Mouse (Mus musculus) splenic B cell, adult 2 months (primary cell): ENCODE measurements around the gene Slc39a10.

Experiments used
- DNase-seq: peaks from one replicate; pipeline ENCODE4 v3.0.0-alpha.2; 2011; ENCODE audit warnings: low read depth, low spot score
- H3K27me3 ChIP-seq: 2 replicates; pipeline ENCODE4 v1.6.1; 2012; ENCODE audit warnings: mild to moderate bottlenecking, low read length, moderate library complexity, mixed read lengths; ENCODE audit not compliant: control insufficient read depth, poor library complexity, insufficient read depth, severe bottlenecking
- H3K36me3 ChIP-seq: 2 replicates; pipeline ENCODE4 v1.6.1; 2012; ENCODE audit warnings: mild to moderate bottlenecking, low read length, moderate library complexity, mixed read lengths; ENCODE audit not compliant: control insufficient read depth, poor library complexity, insufficient read depth, severe bottlenecking

Gene Slc39a10

GRCm38 (mm10) chr1:46888726-46889125 is 3.9 kb downstream of the Slc39a10 start:
- no peaks in the 10 kb centered on the region for H3K36me3 ChIP-seq
- no peaks in the 10 kb centered on the region for H3K27me3 ChIP-seq
- no peak for DNase-seq

GRCm38 (mm10) chr1:46888324-46888723 is 4.3 kb downstream of the Slc39a10 start:
- no peaks in the 10 kb centered on the region for H3K27me3 ChIP-seq
- no peak for DNase-seq
- no peaks in the 10 kb centered on the region for H3K36me3 ChIP-seq

- Histone ChIP-seq H3K36me3 (no peaks in the 10 kb centered on the region), H3K27me3 (no peaks in the 10 kb centered on the region)
- no peak for DNase-seq
Observed at GRCm38 (mm10) chr1:46887908-46888307, 4.7 kb downstream of the Slc39a10 start.

GRCm38 (mm10) chr1:46886091-46886490 is 6.6 kb downstream of the Slc39a10 start:
- H3K27me3 ChIP-seq: no peaks in the 10 kb centered on the region
- H3K36me3 ChIP-seq: no peaks in the 10 kb centered on the region
- no peak for DNase-seq

- DNase-seq: no peak
- no peaks in the 10 kb centered on the region for H3K27me3 ChIP-seq
- H3K36me3 ChIP-seq: no peaks in the 10 kb centered on the region
Observed at GRCm38 (mm10) chr1:46885231-46885630, 7.4 kb downstream of the Slc39a10 start.

- DNase-seq: no peak
- no peaks in the 10 kb centered on the region for H3K36me3 ChIP-seq
- H3K27me3 ChIP-seq: no peaks in the 10 kb centered on the region
Observed at GRCm38 (mm10) chr1:46879951-46880350, 12.7 kb downstream of the Slc39a10 start.

- no peaks in the 10 kb centered on the region for H3K36me3 ChIP-seq
- no peaks in the 10 kb centered on the region for H3K27me3 ChIP-seq
- no peak for DNase-seq
Observed at GRCm38 (mm10) chr1:46873770-46874169, 18.9 kb downstream of the Slc39a10 start.

GRCm38 (mm10) chr1:46869788-46870187 is 22.9 kb downstream of the Slc39a10 start:
- no peaks in the 10 kb centered on the region for H3K27me3 ChIP-seq
- no peaks in the 10 kb centered on the region for H3K36me3 ChIP-seq
- no peak for DNase-seq

GRCm38 (mm10) chr1:46864175-46864885 is 28.3 kb downstream of the Slc39a10 start:
- H3K36me3 ChIP-seq: no peaks in the 10 kb centered on the region
- DNase-seq: no peak

GRCm38 (mm10) chr1:46863434-46863833 is 29.2 kb downstream of the Slc39a10 start:
- no peak for DNase-seq
- no peaks in the 10 kb centered on the region for H3K27me3 ChIP-seq
- no peaks in the 10 kb centered on the region for H3K36me3 ChIP-seq

More at GRCm38 (mm10) chr1:46864175-46864885, 28.3 kb downstream of the Slc39a10 start:
- H3K27me3 ChIP-seq: no peaks in the 10 kb centered on the region

GRCm38 (mm10) chr1:46860082-46860481 is 32.6 kb downstream of the Slc39a10 start:
- H3K27me3 ChIP-seq: no peaks in the 10 kb centered on the region
- DNase-seq: no peak
- H3K36me3 ChIP-seq: no peaks in the 10 kb centered on the region

- DNase-seq: peak; percentile 21
- Histone ChIP-seq H3K27me3 (no peaks in the 10 kb centered on the region), H3K36me3 (no peaks in the 10 kb centered on the region)
Observed at GRCm38 (mm10) chr1:46858579-46858978, 34.1 kb downstream of the Slc39a10 start.

GRCm38 (mm10) chr1:46856498-46856897 is 36.2 kb downstream of the Slc39a10 start:
- peak; percentile 20 for DNase-seq
- no peaks in the 10 kb centered on the region for H3K27me3 ChIP-seq

GRCm38 (mm10) chr1:46854036-46854900 is 38.4 kb downstream of the Slc39a10 start:
- Histone ChIP-seq H3K27me3 (no peaks in the 10 kb centered on the region), H3K36me3 (no peaks in the 10 kb centered on the region)
- DNase-seq: peak; percentile 92

More at GRCm38 (mm10) chr1:46856498-46856897, 36.2 kb downstream of the Slc39a10 start:
- no peaks in the 10 kb centered on the region for H3K36me3 ChIP-seq
